Mouse (Mus musculus) heart, adult 2 months (tissue): ENCODE data around the gene Dmpk.

Experiments
- CTCF ChIP-seq: fragments of 200-600 bp; IDR thresholded peaks from 2 replicates; pipeline ENCODE4 v1.8.1; 2022; ENCODE audit warnings: antibody characterized with exemption, mild to moderate bottlenecking, moderate library complexity
- POLR2A ChIP-seq: fragments of 200-500 bp; IDR thresholded peaks from 2 replicates; pipeline ENCODE4 v1.6.1; 2011; ENCODE audit warnings: mild to moderate bottlenecking, low read depth, low read length, control low read depth; ENCODE audit not compliant: insufficient read depth

GRCm38 (mm10) chr7:19069500-19069899 lies 14.1 kb upstream of the Dmpk start:
- peak; percentile 67 for TF ChIP-seq CTCF
- TF ChIP-seq POLR2A, result no peak
